In the genomic region with DNA sequence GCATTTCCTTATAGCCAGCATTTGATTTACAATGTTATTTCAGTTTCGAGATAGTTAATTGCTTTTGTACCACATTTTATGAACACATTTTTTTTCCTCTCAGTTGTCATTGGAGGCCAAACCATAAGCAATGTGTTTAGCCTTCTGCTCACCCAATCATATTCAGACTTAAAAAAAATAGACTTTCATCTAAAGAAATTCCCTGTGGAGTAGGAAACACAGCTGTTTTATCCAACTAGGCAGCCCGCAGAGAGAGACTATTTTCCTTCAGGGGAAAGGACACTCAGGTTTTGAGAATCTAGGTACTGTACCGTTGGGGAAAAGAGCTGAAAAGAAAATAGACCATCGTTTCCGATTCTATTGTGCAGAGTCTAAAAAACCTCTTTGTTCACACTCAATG, we compare ENCODE assay signal across 29 mouse cellular contexts.
DNase-seq lines count a peak whose midpoint lies in the region; ATAC-seq lines count a peak whose summit lies in the region.
"Had no signal": no experiment of that assay in that cellular context is flagged by ENCODE, and none has a peak within 500 bp of the region (broad histone marks: within the 10 kb centered on the region; RNA-seq: fewer than 3 reads in every experiment).

No protein-coding gene starts in this region.

- H3K9me3 ChIP-seq in hindbrain, embryonic 15.5 days, result no peaks in the 10 kb centered on the region
- H3K9me3 ChIP-seq in hindbrain, embryonic 12.5 days (replicated peaks), result no peaks in the 10 kb centered on the region
- no peaks in the 10 kb centered on the region for H3K9me3 ChIP-seq in neural tube, embryonic 15.5 days (replicated peaks)
- H3K9me3 ChIP-seq in forebrain, embryonic 16.5 days (ENCODE audit: control insufficient read depth, low read length), result no peaks in the 10 kb centered on the region
- H3K9me3 ChIP-seq: embryonic facial prominence, embryonic 13.5 days; heart, embryonic 10.5 days; heart, embryonic 15.5 days; hindbrain, embryonic 13.5 days; limb, embryonic 12.5 days; liver, embryonic 15.5 days; midbrain, embryonic 10.5 days; stomach, embryonic 15.5 days had no signal

- H3K36me3 ChIP-seq in hindbrain, embryonic 15.5 days, result no peaks in the 10 kb centered on the region
- no peaks in the 10 kb centered on the region for H3K36me3 ChIP-seq in hindbrain, embryonic 12.5 days
- H3K36me3 ChIP-seq in neural tube, embryonic 15.5 days, result no peaks in the 10 kb centered on the region
- no peaks in the 10 kb centered on the region for H3K36me3 ChIP-seq in forebrain, embryonic 16.5 days (ENCODE audit: control insufficient read depth, insufficient read depth)
- H3K36me3 ChIP-seq: embryonic facial prominence, embryonic 13.5 days; heart, embryonic 10.5 days; heart, embryonic 15.5 days; hindbrain, embryonic 13.5 days; limb, embryonic 12.5 days; liver, embryonic 15.5 days; midbrain, embryonic 10.5 days; stomach, embryonic 15.5 days had no signal

- H3K9ac ChIP-seq in hindbrain, embryonic 15.5 days, result no peak overlapping the region
- H3K9ac ChIP-seq in hindbrain, embryonic 12.5 days, result no peak overlapping the region
- H3K9ac ChIP-seq in neural tube, embryonic 15.5 days (replicated peaks), result no peak overlapping the region
- H3K9ac ChIP-seq in forebrain, embryonic 16.5 days (replicated peaks; ENCODE audit: low read depth, low read length), result no peak overlapping the region
- H3K9ac ChIP-seq: embryonic facial prominence, embryonic 13.5 days; heart, embryonic 15.5 days; hindbrain, embryonic 13.5 days; limb, embryonic 12.5 days; liver, embryonic 15.5 days; lung, embryonic 14.5 days; stomach, embryonic 15.5 days had no signal

- no peak for ATAC-seq in hindbrain, embryonic 15.5 days (ENCODE audit: low FRiP score, low read depth)
- ATAC-seq in hindbrain, embryonic 12.5 days (ENCODE audit: low FRiP score), result no peak
- ATAC-seq in neural tube, embryonic 15.5 days (ENCODE audit: low FRiP score), result no peak
- peak; percentile 71 for ATAC-seq in forebrain, embryonic 16.5 days
- ATAC-seq in activated CD4-positive, CD25-positive, alpha-beta regulatory T cell, adult 4 months, result no peak
- ATAC-seq: CD4-positive, CD25-positive, alpha-beta regulatory T cell, adult 4 months had no signal

- H3K27me3 ChIP-seq in hindbrain, embryonic 15.5 days, result no peaks in the 10 kb centered on the region
- H3K27me3 ChIP-seq in hindbrain, embryonic 12.5 days, result no peaks in the 10 kb centered on the region
- H3K27me3 ChIP-seq in neural tube, embryonic 15.5 days (replicated peaks), result no peaks in the 10 kb centered on the region
- no peaks in the 10 kb centered on the region for H3K27me3 ChIP-seq in forebrain, embryonic 16.5 days (replicated peaks; ENCODE audit: control insufficient read depth, insufficient read depth, low read length)
- H3K27me3 ChIP-seq: embryonic facial prominence, embryonic 13.5 days; heart, embryonic 15.5 days; hindbrain, embryonic 13.5 days; limb, embryonic 12.5 days; liver, embryonic 15.5 days; stomach, embryonic 15.5 days had no signal

- H3K27ac ChIP-seq in hindbrain, embryonic 15.5 days (replicated peaks), result 0 out of 2 replicates have a peak overlapping the region, but pooled peaks have one; percentile 42
- no peak overlapping the region for H3K27ac ChIP-seq in hindbrain, embryonic 12.5 days
- no peak overlapping the region for H3K27ac ChIP-seq in neural tube, embryonic 15.5 days (replicated peaks)
- peak overlapping the region; percentile 53 for H3K27ac ChIP-seq in forebrain, embryonic 16.5 days (ENCODE audit: low read length)
- H3K27ac ChIP-seq: embryonic facial prominence, embryonic 13.5 days; heart, embryonic 10.5 days; heart, embryonic 15.5 days; hindbrain, embryonic 13.5 days; left cerebral cortex, adult 2 months; limb, embryonic 12.5 days; liver, embryonic 15.5 days; midbrain, embryonic 10.5 days; stomach, embryonic 15.5 days had no signal

- no peak overlapping the region for H3K4me2 ChIP-seq in hindbrain, embryonic 15.5 days
- H3K4me2 ChIP-seq in hindbrain, embryonic 12.5 days (replicated peaks), result no peak overlapping the region
- 0 out of 2 replicates have a peak overlapping the region, but pooled peaks have one; percentile 9 for H3K4me2 ChIP-seq in neural tube, embryonic 15.5 days
- peak overlapping the region; percentile 26; the same call in 1 of the 2 replicates for H3K4me2 ChIP-seq in forebrain, embryonic 16.5 days (ENCODE audit: low read length)
- H3K4me2 ChIP-seq: embryonic facial prominence, embryonic 13.5 days; heart, embryonic 15.5 days; hindbrain, embryonic 13.5 days; limb, embryonic 12.5 days; liver, embryonic 15.5 days; lung, embryonic 14.5 days; stomach, embryonic 15.5 days had no signal

- 38% methylated on average over 5 of the region's 5 CpGs for WGBS in hindbrain, embryonic 15.5 days
- 51% methylated on average over 5 of the region's 5 CpGs for WGBS in hindbrain, embryonic 12.5 days
- 22% methylated on average over 5 of the region's 5 CpGs for WGBS in neural tube, embryonic 15.5 days
- WGBS in forebrain, embryonic 16.5 days, result 18% methylated on average over 5 of the region's 5 CpGs

- DNase-seq in neural tube, embryonic 10.5 days (ENCODE audit: extremely low spot score, low spot score), result no peak
- DNase-seq in layer of hippocampus, postnatal 14 days (ENCODE audit: low spot score in 2 of 2), result no peak
- DNase-seq: adrenal gland, adult 2 months; adrenal gland, postnatal 36 days; cerebellum, adult 11-12 months; cerebellum, adult 9-11 months; embryo, embryonic 11 days; gastrocnemius, postnatal 25 days; heart, adult 11 months; heart, postnatal 36 days; kidney, adult 2 months; lung, postnatal 14 days; thymus, postnatal 14 days had no signal

- no peak overlapping the region for H3K4me3 ChIP-seq in hindbrain, embryonic 15.5 days
- no peak overlapping the region for H3K4me3 ChIP-seq in hindbrain, embryonic 12.5 days
- H3K4me3 ChIP-seq in neural tube, embryonic 15.5 days (replicated peaks), result no peak overlapping the region
- H3K4me3 ChIP-seq in forebrain, embryonic 16.5 days (replicated peaks; ENCODE audit: low read length), result no peak overlapping the region
- H3K4me3 ChIP-seq: embryonic facial prominence, embryonic 13.5 days; heart, embryonic 10.5 days; heart, embryonic 15.5 days; hindbrain, embryonic 13.5 days; left cerebral cortex, adult 2 months; limb, embryonic 12.5 days; liver, embryonic 15.5 days; midbrain, embryonic 10.5 days; stomach, embryonic 15.5 days had no signal

- H3K4me1 ChIP-seq in hindbrain, embryonic 15.5 days (replicated peaks), result no peaks in the 10 kb centered on the region
- H3K4me1 ChIP-seq in hindbrain, embryonic 12.5 days, result no peaks in the 10 kb centered on the region
- peaks cover 11% of the 10 kb centered on the region for H3K4me1 ChIP-seq in neural tube, embryonic 15.5 days
- peaks cover 8% of the 10 kb centered on the region for H3K4me1 ChIP-seq in forebrain, embryonic 16.5 days (replicated peaks; ENCODE audit: control insufficient read depth, insufficient read depth, low read length)
- H3K4me1 ChIP-seq: embryonic facial prominence, embryonic 13.5 days; heart, embryonic 10.5 days; heart, embryonic 15.5 days; limb, embryonic 12.5 days; liver, embryonic 15.5 days; midbrain, embryonic 10.5 days; stomach, embryonic 15.5 days had no signal

Comparison
In these comparisons a context has a peak if more than half of its experiments do, and no peak if none do; other contexts are left out.
1. H3K27ac ChIP-seq: peak in hindbrain, embryonic 15.5 days (single experiment) and forebrain, embryonic 16.5 days (single experiment); none in hindbrain, embryonic 12.5 days (single experiment) and neural tube, embryonic 15.5 days (single experiment).
2. H3K4me2 ChIP-seq: peak in neural tube, embryonic 15.5 days (single experiment) and forebrain, embryonic 16.5 days (single experiment); none in hindbrain, embryonic 15.5 days (single experiment) and hindbrain, embryonic 12.5 days (single experiment).